ENCODE assay signal across 10 mouse cellular contexts in genomic region chr5:52546950-52547349, GRCm38 (mm10). TPM values are rescaled to one million over a fixed set of nuclear protein-coding genes. Genes with fewer than 3 reads are reported as not detected.
DNase-seq lines count a peak whose midpoint lies in the region; TF ChIP-seq lines count a peak whose summit lies in the region.
"Had no signal": no experiment of that assay in that cellular context is flagged by ENCODE, and none has a peak within 500 bp of the region (broad histone marks: within the 10 kb centered on the region; RNA-seq: fewer than 3 reads in every experiment).

No protein-coding gene starts in this region.

- TF ChIP-seq CTCF in kidney, adult 2 months (conservative IDR thresholded peaks at IDR 0.05; ENCODE audit: insufficient read depth, insufficient read length, low read depth, low read length) = peak; percentile 56
- TF ChIP-seq CTCF in CH12.LX (conservative IDR thresholded peaks at IDR 0.05 in 1 of 2, IDR thresholded peaks at IDR 0.05 in 1 of 2; ENCODE audit: low read depth in 2 of 2, low read length in 2 of 2) = peak; percentile 52 to 89

- no peak overlapping the region for H3K4me3 ChIP-seq in kidney, adult 2 months (ENCODE audit: insufficient read depth, low read depth, low read length)
- no peak overlapping the region for H3K4me3 ChIP-seq in CH12.LX (replicated peaks in 1 of 3; ENCODE audit: low read depth in 2 of 3, low read length in 2 of 3, poor library complexity in 1 of 3)
- H3K4me3 ChIP-seq: embryonic facial prominence, embryonic 12.5 days; myocyte had no signal

- in situ Hi-C loops in CH12.LX (cut with MboI; ENCODE audit: low pct_ligation_motif_present, low pct_unique_long_range_greater_than_20kb, low sequenced_read_pairs) = no loop called here

- no peak for TF ChIP-seq POLR2A in kidney, adult 2 months (IDR thresholded peaks at IDR 0.05; ENCODE audit: low read depth, low read length)
- TF ChIP-seq POLR2A in CH12.LX (IDR thresholded peaks at IDR 0.05; ENCODE audit: low read depth, low read length) = no peak

- H3K27ac ChIP-seq in kidney, adult 2 months (ENCODE audit: insufficient read depth, low read depth, low read length) = no peak overlapping the region
- H3K27ac ChIP-seq in CH12.LX (ENCODE audit: insufficient read depth, low read depth) = no peak overlapping the region
- H3K27ac ChIP-seq: embryonic facial prominence, embryonic 12.5 days had no signal

- no peak for TF ChIP-seq EP300 in CH12.LX (IDR thresholded peaks at IDR 0.05; ENCODE audit: low read length)

- H3K4me1 ChIP-seq in kidney, adult 2 months (ENCODE audit: control insufficient read depth, insufficient read depth, low read length) = no peaks in the 10 kb centered on the region
- peaks cover 0 to 6% of the 10 kb centered on the region in 2 experiments; a peak in 2 of 4 replicates for H3K4me1 ChIP-seq in CH12.LX (ENCODE audit: control insufficient read depth in 1 of 2, insufficient read depth in 2 of 2)
- H3K4me1 ChIP-seq: embryonic facial prominence, embryonic 12.5 days had no signal

- dilution Hi-C loops in CH12.LX (cut with MboI; ENCODE audit: extremely low pct_ligation_motif_present, extremely low pct_unique_long_range_greater_than_20kb, low sequenced_read_pairs) = no loop called here

- H3K27me3 ChIP-seq in kidney, adult 2 months (replicated peaks; ENCODE audit: control insufficient read depth, insufficient read depth, low read length) = no peaks in the 10 kb centered on the region
- H3K27me3 ChIP-seq in CH12.LX (replicated peaks) = no peaks in the 10 kb centered on the region
- H3K27me3 ChIP-seq: embryonic facial prominence, embryonic 12.5 days had no signal

- H3K4me2 ChIP-seq in CH12.LX (ENCODE audit: insufficient read depth, low read depth, poor library complexity, severe bottlenecking) = no peak overlapping the region
- H3K4me2 ChIP-seq: embryonic facial prominence, embryonic 12.5 days had no signal

- H3K9me3 ChIP-seq in CH12.LX (replicated peaks; ENCODE audit: low read length) = no peaks in the 10 kb centered on the region
- H3K9me3 ChIP-seq: embryonic facial prominence, embryonic 12.5 days had no signal

- no peaks in the 10 kb centered on the region for H3K36me3 ChIP-seq in kidney, adult 2 months (ENCODE audit: control insufficient read depth, insufficient read depth, low read length)
- H3K36me3 ChIP-seq in CH12.LX (replicated peaks in 1 of 2; ENCODE audit: control insufficient read depth in 1 of 2, insufficient read depth in 1 of 2, low read length in 1 of 2) = no peaks in the 10 kb centered on the region
- H3K36me3 ChIP-seq: embryonic facial prominence, embryonic 12.5 days had no signal

- TF ChIP-seq RAD21 in CH12.LX (IDR thresholded peaks at IDR 0.05; ENCODE audit: low read depth, low read length) = no peak; the same call in 1 of the 2 replicates

- no peak for DNase-seq in kidney, adult 2 months
- DNase-seq in kidney, postnatal 14 days = no peak
- peak; percentile 27 for DNase-seq in CH12.LX (ENCODE audit: extremely low read depth)
- peak; percentile 54 for DNase-seq in R1 (ENCODE audit: low read depth, low spot score)
- peak; percentile 15 for DNase-seq in naive thymus-derived CD4-positive, alpha-beta T cell, adult 2 months (ENCODE audit: low read depth)
- no peak for DNase-seq in left cerebral cortex, adult 18-20 months (ENCODE audit: low spot score in 2 of 2)
- DNase-seq in urinary bladder, postnatal 4 days (ENCODE audit: low spot score in 2 of 2) = no peak

- WGBS in kidney, adult 2 months = 55% methylated on average over 3 of the region's 3 CpGs

- H3K9ac ChIP-seq in CH12.LX (ENCODE audit: insufficient read depth, low read depth) = no peak overlapping the region
- H3K9ac ChIP-seq: embryonic facial prominence, embryonic 12.5 days had no signal

- no peaks in the 10 kb centered on the region for H3K79me2 ChIP-seq in CH12.LX (replicated peaks; ENCODE audit: control insufficient read depth, extremely low read depth, insufficient read depth, poor library complexity, severe bottlenecking)

TF ChIP-seq in CH12.LX, 34 proteins besides CTCF, POLR2A, EP300 and RAD21:
- TF ChIP-seq ZC3H11A (IDR thresholded peaks at IDR 0.05; ENCODE audit: low read depth, low read length) (no peak), TBP (conservative IDR thresholded peaks at IDR 0.05; ENCODE audit: low read depth, low read length) (no peak), ZMIZ1 (IDR thresholded peaks at IDR 0.05; ENCODE audit: low read depth, low read length) (no peak), CHD1 (IDR thresholded peaks at IDR 0.05; ENCODE audit: low read depth, low read length) (no peak), ELF1 (IDR thresholded peaks at IDR 0.05; ENCODE audit: low read depth, low read length) (no peak), ZKSCAN1 (IDR thresholded peaks at IDR 0.05; ENCODE audit: borderline replicate concordance, low read depth, low read length) (no peak), CHD2 (IDR thresholded peaks at IDR 0.05; ENCODE audit: low read length) (no peak), BHLHE40 (IDR thresholded peaks at IDR 0.05; ENCODE audit: low read depth, low read length) (no peak), PAX5 (IDR thresholded peaks at IDR 0.05; ENCODE audit: low read length) (no peak), IRF4 (IDR thresholded peaks at IDR 0.05; ENCODE audit: low read depth, low read length) (no peak), ZNF384 (IDR thresholded peaks at IDR 0.05; ENCODE audit: low read depth, low read length) (no peak), TCF12 (IDR thresholded peaks at IDR 0.05; ENCODE audit: low read depth, low read length) (no peak), SMC3 (IDR thresholded peaks at IDR 0.05; ENCODE audit: low read depth, low read length) (no peak), GABPA (IDR thresholded peaks at IDR 0.05; ENCODE audit: insufficient replicate concordance, low read depth, low read length) (no peak), NRF1 (IDR thresholded peaks at IDR 0.05; ENCODE audit: low read depth, low read length) (no peak), HCFC1 (IDR thresholded peaks at IDR 0.05; ENCODE audit: low read depth, low read length) (no peak)

RNA-seq across cellular contexts. Expression of gene Lgi2, which starts 19.3 kb away (rescaled TPM):
- 0.25 and 0.39 TPM in 2 replicates for polyA plus RNA-seq in kidney, adult 2 months (2012; rRNA removed)
- not detected in 2 replicates for total RNA-seq in CH12.LX (2012; rRNA removed)
- not detected in 2 replicates for total RNA-seq in CH12.LX (2014; rRNA removed)
- polyA plus RNA-seq in CH12.LX (2012; ENCODE audit: insufficient read length, low read depth) = not detected in 2 replicates
- 10 to 100 TPM; 45.5 to 51.1 TPM for total RNA-seq in left cerebral cortex, adult 18-20 months (2021)
- polyA plus RNA-seq: inflammation-experienced regulatory T-cells, adult 6 months had no signal

Comparison
In these comparisons a context has a peak if more than half of its experiments do, and no peak if none do; other contexts are left out.
1. DNase-seq: peak in CH12.LX (single experiment), R1 (single experiment) and naive thymus-derived CD4-positive, alpha-beta T cell, adult 2 months (single experiment); none in kidney, adult 2 months (single experiment), kidney, postnatal 14 days (single experiment), left cerebral cortex, adult 18-20 months (0 of 2) and urinary bladder, postnatal 4 days (0 of 2).
2. RNA of gene Lgi2, which starts 19.3 kb away (total RNA-seq): 45.5 to 51.1 TPM in left cerebral cortex, adult 18-20 months; not detected in CH12.LX; every median in the first group is over 10 times any median in the second.